Comparison of ENCODE assay signal across 28 mouse cellular contexts in the genomic region with DNA sequence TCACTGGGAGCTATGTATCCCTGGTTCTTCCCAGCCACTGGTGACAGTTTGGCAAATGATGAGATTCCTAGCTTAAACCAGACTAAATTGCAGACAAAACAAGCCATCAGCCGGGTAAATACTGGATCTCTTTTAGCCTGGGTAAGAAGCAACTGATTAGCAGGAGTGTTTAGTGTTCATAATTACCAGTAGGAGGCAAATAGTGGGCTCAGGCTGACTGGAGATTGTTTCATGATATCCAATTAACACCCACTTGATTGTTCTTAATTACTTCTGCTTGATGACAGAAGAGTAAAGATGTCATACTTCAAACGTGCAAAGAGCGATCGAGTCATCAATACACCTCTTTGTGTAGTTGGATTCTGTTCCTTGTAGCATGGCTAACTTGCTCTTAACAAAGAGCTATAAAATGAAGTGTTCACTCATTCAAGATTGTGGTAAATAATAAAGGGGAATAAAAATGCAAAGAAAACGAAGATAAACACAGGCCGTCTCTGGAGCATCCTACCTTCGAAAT.
A peak's percentile ranks its signal among the peaks of the same experiment; 100 is the strongest.
DNase-seq lines count a peak whose midpoint lies in the region; ATAC-seq and TF ChIP-seq lines count a peak whose summit lies in the region.
"Had no signal": no experiment of that assay in that cellular context is flagged by ENCODE, and none has a peak within 500 bp of the region (broad histone marks: within the 10 kb centered on the region; RNA-seq: fewer than 3 reads in every experiment).

No protein-coding gene starts in this region.

- ATAC-seq in forebrain, embryonic 12.5 days (ENCODE audit: low FRiP score): peak; percentile 58; the same call in 1 of the 2 replicates
- peak; percentile 69; the same call in 1 of the 2 replicates for ATAC-seq in forebrain, embryonic 13.5 days
- no peak; the same call in 1 of the 2 replicates for ATAC-seq in forebrain, postnatal 0 days
- ATAC-seq in hindbrain, embryonic 14.5 days (ENCODE audit: low FRiP score): no peak
- ATAC-seq: activated CD4-positive, CD25-positive, alpha-beta regulatory T cell, adult 4 months; hindbrain, embryonic 16.5 days; intestine, embryonic 15.5 days had no signal

- H3K9me3 ChIP-seq in forebrain, embryonic 12.5 days: no peaks in the 10 kb centered on the region
- H3K9me3 ChIP-seq in forebrain, embryonic 10.5 days: no peaks in the 10 kb centered on the region
- no peaks in the 10 kb centered on the region for H3K9me3 ChIP-seq in forebrain, embryonic 13.5 days (replicated peaks)
- H3K9me3 ChIP-seq in forebrain, postnatal 0 days (ENCODE audit: low read length): no peaks in the 10 kb centered on the region
- no peaks in the 10 kb centered on the region for H3K9me3 ChIP-seq in hindbrain, embryonic 14.5 days (ENCODE audit: control insufficient read depth, low read length)
- H3K9me3 ChIP-seq: embryonic facial prominence, embryonic 10.5 days; embryonic facial prominence, embryonic 13.5 days; hindbrain, embryonic 12.5 days; intestine, embryonic 15.5 days had no signal

- WGBS in forebrain, embryonic 12.5 days: 35% methylated on average over 7 of the region's 7 CpGs
- WGBS in forebrain, embryonic 10.5 days: 70% methylated on average over 7 of the region's 7 CpGs
- WGBS in forebrain, embryonic 13.5 days: 28% methylated on average over 7 of the region's 7 CpGs
- whole genome bisulfite sequencing in forebrain, postnatal 0 days: 30% methylated on average over 7 of the region's 7 CpGs
- WGBS in hindbrain, embryonic 14.5 days: 74% methylated on average over 7 of the region's 7 CpGs

- DNase-seq in forebrain, embryonic 10.5 days (ENCODE audit: extremely low spot score, low spot score): no peak
- DNase-seq in Muller cell, postnatal 12 days (ENCODE audit: inconsistent ontology term): peak; percentile 78
- peak; percentile 24 for DNase-seq in forebrain, postnatal 0 days
- no peak for DNase-seq in T-cell, adult 2 months (ENCODE audit: low spot score)
- DNase-seq in hindbrain, embryonic 14.5 days (ENCODE audit: low spot score): no peak
- DNase-seq: adrenal gland, adult 8-10 months; adrenal gland, postnatal 25 days; B cell, adult 2 months; cerebellum, adult 11 months; cerebellum, adult 2 months; cerebellum, adult 9-11 months; cerebellum, postnatal 25 days; embryo, embryonic 11 days; gastrocnemius, adult 2 months; gastrocnemius, postnatal 14 days; kidney, adult 11 months had no signal

- H3K27ac ChIP-seq in forebrain, embryonic 12.5 days: no peak overlapping the region
- no peak overlapping the region for H3K27ac ChIP-seq in forebrain, embryonic 10.5 days
- H3K27ac ChIP-seq in forebrain, embryonic 13.5 days: no peak overlapping the region
- no peak overlapping the region for H3K27ac ChIP-seq in forebrain, postnatal 0 days (ENCODE audit: low read depth, low read length)
- H3K27ac ChIP-seq in hindbrain, embryonic 14.5 days: no peak overlapping the region
- H3K27ac ChIP-seq: embryonic facial prominence, embryonic 10.5 days; embryonic facial prominence, embryonic 13.5 days; gastrocnemius, adult 2 months; hindbrain, embryonic 12.5 days; intestine, embryonic 15.5 days had no signal

- H3K27me3 ChIP-seq in forebrain, embryonic 12.5 days: peaks cover 53% of the 10 kb centered on the region
- peaks cover 68% of the 10 kb centered on the region for H3K27me3 ChIP-seq in forebrain, embryonic 10.5 days (ENCODE audit: poor library complexity, severe bottlenecking)
- peaks cover 63% of the 10 kb centered on the region for H3K27me3 ChIP-seq in forebrain, embryonic 13.5 days
- peaks cover 19% of the 10 kb centered on the region for H3K27me3 ChIP-seq in forebrain, postnatal 0 days (ENCODE audit: insufficient read depth, low read length)
- H3K27me3 ChIP-seq in hindbrain, embryonic 14.5 days (ENCODE audit: control insufficient read depth, insufficient read depth, low read length): no peaks in the 10 kb centered on the region
- H3K27me3 ChIP-seq: CH12.LX; embryonic facial prominence, embryonic 13.5 days; hindbrain, embryonic 12.5 days; intestine, embryonic 15.5 days had no signal

- TF ChIP-seq CTCF in forebrain, postnatal 0 days (IDR thresholded peaks at IDR 0.05; ENCODE audit: low read depth): peak; percentile 12; the same call in 1 of the 2 replicates

- H3K4me2 ChIP-seq in forebrain, embryonic 12.5 days: no peak overlapping the region
- H3K4me2 ChIP-seq in forebrain, embryonic 13.5 days: no peak overlapping the region
- no peak overlapping the region for H3K4me2 ChIP-seq in forebrain, postnatal 0 days (ENCODE audit: low read depth)
- no peak overlapping the region for H3K4me2 ChIP-seq in hindbrain, embryonic 14.5 days (replicated peaks)
- H3K4me2 ChIP-seq: embryonic facial prominence, embryonic 13.5 days; heart, embryonic 11.5 days; hindbrain, embryonic 12.5 days; intestine, embryonic 15.5 days had no signal

- H3K4me1 ChIP-seq in forebrain, embryonic 12.5 days: peaks cover 7% of the 10 kb centered on the region; the same call in 1 of the 2 replicates
- peaks cover 11% of the 10 kb centered on the region; the same call in 1 of the 2 replicates for H3K4me1 ChIP-seq in forebrain, embryonic 10.5 days
- H3K4me1 ChIP-seq in forebrain, embryonic 13.5 days: peaks cover 10% of the 10 kb centered on the region; the same call in 1 of the 2 replicates
- H3K4me1 ChIP-seq in forebrain, postnatal 0 days (ENCODE audit: insufficient read depth): no peaks in the 10 kb centered on the region
- no peaks in the 10 kb centered on the region for H3K4me1 ChIP-seq in hindbrain, embryonic 14.5 days (replicated peaks; ENCODE audit: control insufficient read depth, insufficient read depth, low read length)
- H3K4me1 ChIP-seq: embryonic facial prominence, embryonic 13.5 days; hindbrain, embryonic 12.5 days; intestine, embryonic 15.5 days had no signal

- no peaks in the 10 kb centered on the region for H3K36me3 ChIP-seq in forebrain, embryonic 12.5 days (replicated peaks)
- H3K36me3 ChIP-seq in forebrain, embryonic 10.5 days (replicated peaks): no peaks in the 10 kb centered on the region
- no peaks in the 10 kb centered on the region for H3K36me3 ChIP-seq in forebrain, embryonic 13.5 days (ENCODE audit: poor library complexity, severe bottlenecking)
- H3K36me3 ChIP-seq in forebrain, postnatal 0 days (ENCODE audit: insufficient read depth): no peaks in the 10 kb centered on the region
- H3K36me3 ChIP-seq in hindbrain, embryonic 14.5 days (replicated peaks; ENCODE audit: control insufficient read depth, insufficient read depth): no peaks in the 10 kb centered on the region
- H3K36me3 ChIP-seq: embryonic facial prominence, embryonic 10.5 days; embryonic facial prominence, embryonic 13.5 days; G1E; hindbrain, embryonic 12.5 days; intestine, embryonic 15.5 days had no signal

- no peak overlapping the region for H3K9ac ChIP-seq in forebrain, embryonic 12.5 days
- H3K9ac ChIP-seq in forebrain, embryonic 13.5 days: no peak overlapping the region
- H3K9ac ChIP-seq in forebrain, postnatal 0 days: no peak overlapping the region
- no peak overlapping the region for H3K9ac ChIP-seq in hindbrain, embryonic 14.5 days
- H3K9ac ChIP-seq: embryonic facial prominence, embryonic 13.5 days; hindbrain, embryonic 12.5 days; intestine, embryonic 15.5 days had no signal

- no peak overlapping the region for H3K4me3 ChIP-seq in forebrain, embryonic 12.5 days (replicated peaks)
- H3K4me3 ChIP-seq in forebrain, embryonic 10.5 days: no peak overlapping the region
- no peak overlapping the region for H3K4me3 ChIP-seq in forebrain, embryonic 13.5 days
- no peak overlapping the region for H3K4me3 ChIP-seq in forebrain, postnatal 0 days (ENCODE audit: low read depth, low read length)
- no peak overlapping the region for H3K4me3 ChIP-seq in hindbrain, embryonic 14.5 days (replicated peaks; ENCODE audit: low read length)
- H3K4me3 ChIP-seq: embryonic facial prominence, embryonic 10.5 days; embryonic facial prominence, embryonic 13.5 days; erythroblast, embryonic 14.5 days; gastrocnemius, adult 2 months; hindbrain, embryonic 12.5 days; intestine, embryonic 15.5 days had no signal

Comparison
In these comparisons a context has a peak if more than half of its experiments do, and no peak if none do; other contexts are left out.
1. ATAC-seq: peak in forebrain, embryonic 12.5 days (single experiment) and forebrain, embryonic 13.5 days (single experiment); none in forebrain, postnatal 0 days (single experiment) and hindbrain, embryonic 14.5 days (single experiment).
2. DNase-seq: peak in Muller cell, postnatal 12 days (single experiment) and forebrain, postnatal 0 days (single experiment); none in forebrain, embryonic 10.5 days (single experiment), T-cell, adult 2 months (single experiment) and hindbrain, embryonic 14.5 days (single experiment).